Mouse (Mus musculus) fat pad, adult 2 months (tissue): ENCODE measurements around the gene Rbm31y.
"Not testable (repeated sequence)": the region's sequence is repeated elsewhere in the genome, so short reads cannot be mapped to it uniquely, and the experiment has no call there.

Experiments used
- DNase-seq: peaks from one replicate; pipeline ENCODE4 v3.0.0-alpha.2; 2011; ENCODE audit warnings: low read depth, low spot score; ENCODE audit errors: extremely low read depth

Gene Rbm31y

DNA sequence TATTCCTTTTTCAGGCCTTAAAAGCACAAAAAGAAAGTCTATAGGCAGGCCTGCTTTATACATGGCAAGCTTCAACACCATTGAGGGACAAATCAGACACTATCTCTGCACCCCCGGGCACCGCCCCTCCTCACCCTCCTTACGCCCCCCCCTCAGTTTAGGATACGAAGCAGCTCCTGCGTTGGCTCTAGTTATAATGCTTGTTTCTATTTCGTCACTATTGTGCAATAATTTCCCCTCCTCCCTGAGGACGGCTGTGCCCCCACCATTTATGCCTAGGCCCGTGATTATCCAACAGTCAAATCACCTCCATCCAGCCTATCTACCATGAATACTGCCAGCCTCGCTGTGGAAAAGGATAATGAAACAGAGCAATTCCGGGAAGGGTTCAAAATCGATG is at the start of gene Rbm31y:
Gene Rbm31y (plus strand): TSS at position 301 of the 400 bp plus-strand sequence.
- not testable (repeated sequence) for DNase-seq
